Mouse (Mus musculus): ENCODE data around the gene Pikfyve.

DNA sequence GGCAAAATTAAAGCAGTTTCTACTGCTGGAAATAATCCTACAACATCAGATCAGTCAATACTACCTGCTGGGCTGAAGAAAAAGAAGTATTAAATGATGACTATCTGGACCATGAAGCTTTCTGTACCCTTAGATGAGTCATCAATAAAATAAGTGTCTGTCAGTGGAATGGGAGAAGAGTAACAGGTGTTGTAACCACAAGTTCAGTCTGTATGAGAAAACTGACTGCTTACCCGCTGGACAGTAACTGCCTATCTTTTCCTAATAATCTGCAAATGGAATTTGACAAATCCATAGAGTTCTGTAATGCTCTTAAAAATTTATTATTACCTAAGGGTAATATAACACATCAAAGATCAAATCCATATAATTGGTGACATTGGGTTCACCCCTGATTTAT, 31.5 kb downstream of the Pikfyve start:
- no peak for TF ChIP-seq POLR2A (IDR thresholded peaks at IDR 0.05; ENCODE audit: borderline replicate concordance, extremely low read depth, insufficient read depth, insufficient read length, poor library complexity, severe bottlenecking)
- no peak for TF ChIP-seq CTCF (IDR thresholded peaks at IDR 0.05; ENCODE audit: borderline replicate concordance, extremely low read depth, insufficient read depth, insufficient read length)
